Mouse (Mus musculus): Measurements from ENCODE around the gene Agtpbp1.

GRCm38 (mm10) chr13:59552286-59552685 is 32.7 kb downstream of the Agtpbp1 start:
- TF ChIP-seq CTCF (IDR thresholded peaks at IDR 0.05; ENCODE audit: extremely low read depth, insufficient read length, insufficient replicate concordance, low read depth, low read length) (no peak), POLR2A (IDR thresholded peaks at IDR 0.05; ENCODE audit: low read depth, low read length) (no peak)
